Mouse (Mus musculus) forebrain, embryonic 11.5 days (tissue): ENCODE data around the gene Hhipl1. TPM values are rescaled to one million over a fixed set of nuclear protein-coding genes. Genes with fewer than 3 reads are reported as not detected.
A peak's percentile ranks its signal among the peaks of the same experiment; 100 is the strongest.

Source experiments
- ATAC-seq: fragments of 200-750 bp; cut with Nextera tagmentation; replicated peaks from 2 replicates; pipeline ENCODE4 v1.8.0; 2017; ENCODE audit warnings: moderate TSS enrichment; ENCODE audit not compliant: low FRiP score
- DNase-seq: peaks from one replicate; pipeline ENCODE4 v3.0.0-alpha.2; 2017; ENCODE audit warnings: low spot score
- H3K27ac ChIP-seq: fragments of 300-500 bp; sonication (generic); 2 replicates; pipeline ENCODE4 v1.5.1; 2014; ENCODE audit warnings: low read depth, low read length
- H3K27me3 ChIP-seq: fragments of 300-500 bp; sonication (generic); 2 replicates; pipeline ENCODE4 v1.6.1; 2014; ENCODE audit warnings: mild to moderate bottlenecking, low read length, mixed read lengths; ENCODE audit not compliant: control insufficient read depth, insufficient read depth
- H3K36me3 ChIP-seq: fragments of 300-500 bp; sonication (generic); 2 replicates; pipeline ENCODE4 v1.6.1; 2014; ENCODE audit warnings: mild to moderate bottlenecking, low read length, moderate library complexity, mixed read lengths; ENCODE audit not compliant: control insufficient read depth, insufficient read depth
- H3K4me1 ChIP-seq: fragments of 300-500 bp; sonication (generic); replicated peaks from 2 replicates; pipeline ENCODE4 v1.6.1; 2014; ENCODE audit warnings: low read length, mixed read lengths; ENCODE audit not compliant: control insufficient read depth, insufficient read depth
- H3K4me2 ChIP-seq: fragments of 300-500 bp; sonication (generic); 2 replicates; pipeline ENCODE4 v1.6.1; 2014; ENCODE audit warnings: low read depth, mild to moderate bottlenecking, low read length, moderate library complexity, mixed read lengths; ENCODE audit not compliant: severe bottlenecking
- H3K4me3 ChIP-seq: fragments of 300-500 bp; sonication (generic); 2 replicates; pipeline ENCODE4 v1.5.1; 2014; ENCODE audit warnings: low read depth, low read length
- H3K9ac ChIP-seq: fragments of 300-500 bp; sonication (generic); 2 replicates; pipeline ENCODE4 v1.6.1; 2014; ENCODE audit warnings: low read length
- H3K9me3 ChIP-seq: fragments of 300-500 bp; sonication (generic); 2 replicates; pipeline ENCODE4 v1.6.1; 2016; ENCODE audit warnings: low read length, mixed read lengths; ENCODE audit not compliant: control insufficient read depth
- WGBS: fragments of 180-500 bp; shearing (Covaris S2); extraction: QIAGEN DNeasy Blood & Tissue Kit; methylation state at CpG from one replicate; pipeline ENCODE4 v1.1.7; 2014; 5-methylcytosine and 5-hydroxymethylcytosine counted together
- polyA plus RNA-seq: library from polyadenylated mRNA; unstranded; fragments of >200 nt; fragmentation: Nextera tagmentation; extraction: Ambion mirVana; gene quantifications from 2 replicates; pipeline ENCODE4 v1.2.1, GENCODE M21; 2014

Hhipl1 gene
- polyA plus RNA-seq, 1 experiment from 2014 or later: 2.5 TPM

DNA sequence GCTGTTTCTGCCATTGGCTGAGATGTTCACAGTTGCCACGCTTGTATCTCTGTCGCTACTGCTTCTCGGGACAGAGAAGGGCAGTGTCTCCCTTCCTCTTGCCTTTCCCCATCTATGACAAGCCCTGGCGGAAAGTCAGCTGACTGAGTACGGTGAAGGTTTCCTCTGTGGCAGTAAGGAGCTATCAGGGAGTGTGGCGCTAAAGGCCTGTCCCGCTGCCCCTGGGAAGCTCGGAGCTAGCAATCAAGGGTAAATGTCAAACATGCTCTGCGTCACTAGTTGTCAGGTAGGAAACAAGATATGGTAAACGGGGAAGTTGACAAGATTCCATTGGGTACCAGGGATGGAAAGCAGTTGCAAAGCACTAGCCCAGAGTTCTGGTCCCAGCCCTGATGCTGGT is 9.7 kb downstream of the Hhipl1 start:
- DNase-seq: peak; percentile 52
- ATAC-seq: no peak
- Histone ChIP-seq H3K36me3 (no peaks in the 10 kb centered on the region), H3K4me2 (no peak overlapping the region), H3K9ac (no peak overlapping the region), H3K27ac (no peak overlapping the region), H3K27me3 (peaks cover 5% of the 10 kb centered on the region; the same call in 1 of the 2 replicates), H3K9me3 (no peaks in the 10 kb centered on the region), H3K4me3 (no peak overlapping the region), H3K4me1 (peaks cover 33% of the 10 kb centered on the region)
- 49% methylated on average over 10 of the region's 10 CpGs for WGBS

DNA sequence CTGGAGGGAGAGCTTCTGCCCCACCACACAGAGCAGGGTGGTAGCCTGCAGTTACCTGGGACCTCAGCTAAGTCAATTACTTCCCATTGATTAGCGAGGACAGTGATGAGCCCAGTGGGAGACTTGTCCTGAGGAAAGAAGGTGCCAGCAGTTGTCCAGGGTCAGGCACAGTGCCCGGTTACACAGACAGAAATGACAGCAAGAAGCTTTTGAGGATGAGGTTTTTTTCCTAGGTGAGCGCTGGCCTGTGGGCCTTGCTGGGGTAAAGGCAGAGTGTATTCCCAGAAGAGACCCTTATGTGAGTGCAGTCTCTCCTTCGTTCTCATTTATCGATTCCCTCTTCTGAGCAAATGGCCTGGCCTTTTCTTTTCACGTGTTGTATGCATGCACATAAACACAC is 10.6 kb downstream of the Hhipl1 start:
- ATAC-seq: no peak
- no peak overlapping the region for H3K27ac ChIP-seq
- WGBS: 25% methylated on average over 6 of the region's 6 CpGs

DNA sequence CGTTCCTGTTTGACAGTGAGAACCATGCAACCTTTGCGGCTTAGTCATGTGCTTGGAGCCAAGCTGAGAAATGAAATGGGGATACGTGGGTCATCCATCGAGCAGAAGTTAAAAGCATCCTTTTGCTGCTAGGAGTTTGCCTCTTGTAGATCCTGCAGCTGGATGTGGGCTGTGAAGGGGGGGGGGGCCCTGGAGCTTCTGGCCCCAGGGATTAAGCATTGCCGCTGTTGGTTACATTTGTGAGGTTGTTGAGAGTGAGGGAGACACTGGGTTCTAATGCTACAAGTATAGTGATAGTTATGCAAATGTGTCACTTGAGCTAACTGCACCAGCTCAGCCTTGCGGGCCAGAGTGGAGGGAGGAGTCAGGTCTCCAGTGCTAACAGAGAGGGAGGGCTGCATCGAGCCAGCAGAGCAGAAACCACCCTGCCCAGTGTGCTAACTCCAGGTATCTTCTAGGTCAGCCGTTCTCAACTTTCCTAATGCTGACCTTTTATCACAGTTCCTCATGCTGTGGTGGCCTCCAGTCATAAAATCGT is 11.2 kb downstream of the Hhipl1 start:
- Histone ChIP-seq H3K9ac (no peak overlapping the region), H3K4me1 (peaks cover 42% of the 10 kb centered on the region), H3K27me3 (peaks cover 5% of the 10 kb centered on the region; the same call in 1 of the 2 replicates), H3K27ac (no peak overlapping the region), H3K36me3 (no peaks in the 10 kb centered on the region), H3K9me3 (no peaks in the 10 kb centered on the region), H3K4me3 (no peak overlapping the region), H3K4me2 (no peak overlapping the region)
- DNase-seq (peak; percentile 69), ATAC-seq (peak; percentile 35; the same call in 1 of the 2 replicates)
- WGBS: 2% methylated on average over 9 of the region's 9 CpGs

More for the DNA sequence above, 10.6 kb downstream of the Hhipl1 start:
- no peaks in the 10 kb centered on the region for H3K9me3 ChIP-seq
- no peaks in the 10 kb centered on the region for H3K36me3 ChIP-seq
- no peak overlapping the region for H3K9ac ChIP-seq
- H3K4me2 ChIP-seq: no peak overlapping the region
- DNase-seq: peak; percentile 52
- H3K4me3 ChIP-seq: no peak overlapping the region
- peaks cover 38% of the 10 kb centered on the region for H3K4me1 ChIP-seq
- H3K27me3 ChIP-seq: peaks cover 5% of the 10 kb centered on the region; the same call in 1 of the 2 replicates

DNA sequence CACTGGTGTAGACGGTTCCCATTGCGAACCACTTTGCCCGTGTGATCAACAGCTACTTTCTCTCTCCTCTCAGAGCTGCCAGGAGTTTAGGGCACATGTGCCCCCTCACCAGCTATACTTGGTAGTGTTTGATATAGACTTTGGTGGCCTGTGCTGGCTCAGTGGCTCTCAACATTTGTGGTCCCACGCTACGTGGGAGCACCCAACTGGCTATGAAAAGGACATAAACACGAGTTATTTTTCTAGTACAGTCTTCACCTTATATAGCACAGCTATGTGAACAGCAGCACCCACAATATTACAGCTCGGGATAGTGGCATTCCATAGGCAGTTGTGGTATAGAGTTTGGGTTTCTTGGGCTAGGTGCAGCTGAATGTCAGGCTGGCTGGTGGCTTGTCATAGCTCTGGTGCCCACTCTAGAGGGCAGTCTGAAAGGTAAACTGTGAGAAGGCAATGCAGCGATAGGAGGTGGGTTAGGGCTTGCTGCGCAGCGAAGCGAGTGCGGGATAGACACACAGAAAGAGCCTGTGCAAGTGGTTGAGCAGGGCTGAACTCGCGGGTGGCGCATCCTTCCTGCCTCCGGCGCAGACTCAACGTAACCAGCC is 11.9 kb downstream of the Hhipl1 start:
- H3K27ac ChIP-seq: no peak overlapping the region
- no peaks in the 10 kb centered on the region for H3K9me3 ChIP-seq
- H3K9ac ChIP-seq: peak overlapping the region; percentile 24
- peaks cover 42% of the 10 kb centered on the region for H3K4me1 ChIP-seq
- no peak overlapping the region for H3K4me3 ChIP-seq
- 15% methylated on average over 18 of the region's 18 CpGs for WGBS
- ATAC-seq (no peak), DNase-seq (no peak)
- peaks cover 5% of the 10 kb centered on the region; the same call in 1 of the 2 replicates for H3K27me3 ChIP-seq
- peak overlapping the region; percentile 9; the same call in 1 of the 2 replicates for H3K4me2 ChIP-seq
- H3K36me3 ChIP-seq: no peaks in the 10 kb centered on the region

DNA sequence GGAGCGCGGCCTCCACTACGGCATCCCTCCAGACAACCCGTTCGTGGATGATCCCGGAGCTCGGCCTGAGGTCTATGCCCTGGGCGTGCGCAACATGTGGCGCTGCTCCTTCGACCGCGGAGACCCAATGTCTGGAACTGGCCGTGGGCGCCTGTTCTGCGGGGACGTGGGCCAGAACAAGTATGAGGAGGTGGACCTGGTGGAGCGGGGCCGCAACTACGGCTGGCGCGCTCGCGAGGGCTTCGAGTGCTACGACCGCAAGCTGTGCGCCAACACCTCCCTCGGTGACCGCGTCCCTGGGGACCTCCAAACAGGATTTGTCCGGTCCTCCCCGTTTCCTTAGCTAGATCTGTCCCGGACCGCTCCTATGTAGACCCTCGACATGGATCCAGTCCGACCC is 12.4 kb downstream of the Hhipl1 start:
- H3K9me3 ChIP-seq: no peaks in the 10 kb centered on the region
- H3K4me3 ChIP-seq: no peak overlapping the region
- ATAC-seq: no peak
- no peak overlapping the region for H3K27ac ChIP-seq
- no peak for DNase-seq
- H3K36me3 ChIP-seq: no peaks in the 10 kb centered on the region
- peaks cover 5% of the 10 kb centered on the region; the same call in 1 of the 2 replicates for H3K27me3 ChIP-seq
- H3K9ac ChIP-seq: peak overlapping the region; percentile 24; the same call in 1 of the 2 replicates
- WGBS: 15% methylated on average over 37 of the region's 37 CpGs
- H3K4me1 ChIP-seq: peaks cover 42% of the 10 kb centered on the region
- H3K4me2 ChIP-seq: peak overlapping the region; percentile 9; the same call in 1 of the 2 replicates

DNA sequence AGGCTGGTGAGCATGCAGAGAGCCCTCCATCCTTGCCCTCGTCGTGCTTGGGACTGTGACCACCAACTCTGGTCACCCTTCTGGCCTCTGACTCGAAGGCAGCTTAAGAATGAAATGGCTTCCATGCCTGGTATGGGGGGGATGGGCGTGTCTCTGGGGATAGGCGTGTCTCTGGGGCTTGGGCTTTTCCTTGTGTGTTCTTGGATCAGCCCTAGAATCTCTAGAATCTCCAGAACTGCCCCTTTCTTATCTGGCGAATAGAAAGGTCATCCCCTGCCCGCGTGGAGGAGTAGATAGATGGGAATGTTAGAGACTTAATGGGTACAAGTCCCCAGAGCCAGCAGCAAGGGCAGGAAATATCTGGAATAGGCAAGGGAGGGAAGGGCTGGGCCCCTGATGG is 14.0 kb downstream of the Hhipl1 start:
- peaks cover 5% of the 10 kb centered on the region; the same call in 1 of the 2 replicates for H3K27me3 ChIP-seq
- no peak overlapping the region for H3K4me3 ChIP-seq
- peak overlapping the region; percentile 94 for H3K27ac ChIP-seq
- H3K4me2 ChIP-seq: peak overlapping the region; percentile 15; the same call in 1 of the 2 replicates
- peak overlapping the region; percentile 2 for H3K9ac ChIP-seq
- H3K9me3 ChIP-seq: no peaks in the 10 kb centered on the region
- 1% methylated on average over 8 of the region's 8 CpGs for WGBS
- H3K36me3 ChIP-seq: no peaks in the 10 kb centered on the region
- ATAC-seq (peak; percentile 6), DNase-seq (peak; percentile 75)
- H3K4me1 ChIP-seq: peaks cover 42% of the 10 kb centered on the region

DNA sequence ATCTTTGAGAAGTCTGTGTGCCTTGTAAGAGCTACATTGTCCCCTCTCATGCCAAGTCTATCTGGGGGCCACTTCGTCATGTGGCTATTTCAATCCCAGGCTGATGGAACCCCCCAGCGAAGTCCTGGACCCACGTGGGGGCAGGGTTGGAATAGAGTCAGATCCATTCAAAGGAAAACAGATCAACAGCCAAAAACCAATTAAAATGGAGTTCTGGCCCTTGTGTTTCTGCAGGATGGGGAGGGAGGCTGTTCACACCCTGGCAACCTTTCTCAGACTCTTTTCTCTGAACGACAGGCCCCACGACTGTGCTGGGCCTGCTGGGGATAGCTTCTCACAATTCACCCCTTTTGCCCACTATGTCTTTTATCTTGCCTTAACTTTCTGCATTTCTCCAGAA is 20.3 kb downstream of the Hhipl1 start:
- H3K9ac ChIP-seq: no peak overlapping the region
- no peaks in the 10 kb centered on the region for H3K36me3 ChIP-seq
- DNase-seq (no peak), ATAC-seq (no peak)
- peaks cover 21% of the 10 kb centered on the region for H3K27me3 ChIP-seq
- H3K4me1 ChIP-seq: peaks cover 20% of the 10 kb centered on the region
- H3K27ac ChIP-seq: no peak overlapping the region
- no peak overlapping the region for H3K4me3 ChIP-seq
- H3K4me2 ChIP-seq: no peak overlapping the region
- no peaks in the 10 kb centered on the region for H3K9me3 ChIP-seq
- WGBS: 32% methylated on average over 5 of the region's 5 CpGs

DNA sequence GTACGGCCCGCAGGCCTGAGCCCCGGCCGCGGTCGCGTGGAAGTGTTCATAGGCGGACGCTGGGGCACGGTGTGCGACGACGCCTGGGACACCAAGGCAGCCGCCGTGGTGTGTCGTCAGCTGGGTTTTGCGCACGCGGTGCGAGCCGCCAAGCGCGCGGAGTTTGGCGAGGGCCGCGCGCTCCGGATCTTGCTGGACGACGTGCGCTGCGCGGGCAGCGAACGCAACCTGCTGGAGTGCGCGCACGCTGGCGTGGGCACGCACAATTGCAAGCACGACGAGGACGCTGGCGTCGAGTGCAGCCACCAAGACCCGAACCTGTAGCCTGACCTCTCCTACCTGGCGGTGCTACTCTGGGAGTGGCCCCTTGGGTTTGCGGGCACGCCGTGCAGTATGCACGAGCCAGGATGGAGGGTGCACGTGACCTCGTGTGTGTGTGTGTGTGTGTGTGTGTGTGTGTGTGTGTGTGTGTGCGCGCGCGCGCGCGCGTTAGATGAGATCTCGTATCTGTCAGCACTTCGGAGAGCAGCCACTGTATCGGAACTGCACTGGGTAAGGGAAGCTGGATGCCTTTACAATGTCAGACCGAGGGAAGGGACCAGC is 21.9 kb downstream of the Hhipl1 start:
- 3% methylated on average over 66 of the region's 66 CpGs for WGBS
- Histone ChIP-seq H3K36me3 (no peaks in the 10 kb centered on the region), H3K4me1 (peaks cover 15% of the 10 kb centered on the region), H3K9ac (peak overlapping the region; percentile 58), H3K4me2 (peak overlapping the region; percentile 52), H3K27ac (no peak overlapping the region), H3K4me3 (peak overlapping the region; percentile 24), H3K27me3 (peaks cover 21% of the 10 kb centered on the region), H3K9me3 (no peaks in the 10 kb centered on the region)
- DNase-seq (peak; percentile 72), ATAC-seq (peak; percentile 28; the same call in 1 of the 2 replicates)
